Mouse (Mus musculus) mouse trophoblast stem cell (cell line): Measurements from ENCODE around the gene Rfxank.

Experiments
- in situ Hi-C, 2 experiments: fragments of 300-500 bp; cut with MseI, MboI; formaldehyde crosslinking; loops; 2 replicates in 1 of 2; 3 replicates in 1 of 2; pipeline ENCODE4 v1.15.1; 2025

The Rfxank gene

GRCm38 (mm10) chr8:70139026-70139857 lies at the start of gene Rfxank, which contains the start of the genes Borcs8 and Mef2b:
TSS of gene Rfxank (minus strand) at chr8:70139154.
TSS of gene Borcs8 (plus strand) at chr8:70139499.
TSS of gene Mef2b (plus strand) at chr8:70139711.
- in situ Hi-C loops, result no loop called here

- in situ Hi-C loops, result no loop called here
These were observed 49.8 kb upstream of the Rfxank start for GRCm38 (mm10) chr8:70188707-70189106.

- in situ Hi-C loops, result no loop called here
These were observed 44.2 kb upstream of the Rfxank start for GRCm38 (mm10) chr8:70183194-70183593.

GRCm38 (mm10) chr8:70181903-70182252 lies 42.9 kb upstream of the Rfxank start:
- in situ Hi-C loops, result no loop called here

- in situ Hi-C loops, result no loop called here
These were observed 42.4 kb upstream of the Rfxank start for GRCm38 (mm10) chr8:70181212-70181902.

- in situ Hi-C loops, result no loop called here
These were observed 40.1 kb upstream of the Rfxank start for GRCm38 (mm10) chr8:70179082-70179481.

GRCm38 (mm10) chr8:70178231-70178630 lies 39.3 kb upstream of the Rfxank start:
- in situ Hi-C loops, result no loop called here

- in situ Hi-C loops, result no loop called here
These were observed 35.1 kb upstream of the Rfxank start for GRCm38 (mm10) chr8:70174079-70174478.

- in situ Hi-C loops, result no loop called here
These were observed 34.4 kb upstream of the Rfxank start for GRCm38 (mm10) chr8:70173320-70173719.

- in situ Hi-C loops, result no loop called here
These were observed 33.2 kb upstream of the Rfxank start, which contains the start of gene Tmem161a for GRCm38 (mm10) chr8:70172043-70172681. TSS of gene Tmem161a (plus strand) at chr8:70172356.

- in situ Hi-C loops, result no loop called here
These were observed 32.3 kb upstream of the Rfxank start for GRCm38 (mm10) chr8:70171240-70171639.

- in situ Hi-C loops, result no loop called here
These were observed 31.8 kb upstream of the Rfxank start for GRCm38 (mm10) chr8:70170748-70171147.

- in situ Hi-C loops, result no loop called here
These were observed 31.2 kb upstream of the Rfxank start for GRCm38 (mm10) chr8:70170116-70170515.

GRCm38 (mm10) chr8:70166504-70167110 lies 27.7 kb upstream of the Rfxank start:
- in situ Hi-C loops, result no loop called here

- in situ Hi-C loops, result no loop called here
These were observed 24.4 kb upstream of the Rfxank start for GRCm38 (mm10) chr8:70163316-70163715.

- in situ Hi-C loops, result no loop called here
These were observed 21.1 kb upstream of the Rfxank start for GRCm38 (mm10) chr8:70160015-70160414.

GRCm38 (mm10) chr8:70159211-70159610 lies 20.3 kb upstream of the Rfxank start:
- in situ Hi-C loops, result no loop called here

- in situ Hi-C loops, result no loop called here
These were observed 19.3 kb upstream of the Rfxank start for GRCm38 (mm10) chr8:70158069-70158853.

GRCm38 (mm10) chr8:70157240-70157800 lies 18.4 kb upstream of the Rfxank start:
- in situ Hi-C loops, result no loop called here

GRCm38 (mm10) chr8:70152537-70153257 lies 13.7 kb upstream of the Rfxank start:
- in situ Hi-C loops, result no loop called here
